Mouse (Mus musculus) forebrain, embryonic 10.5 days (tissue): ENCODE data around the gene Vasn. TPM values are rescaled to one million over a fixed set of nuclear protein-coding genes. Genes with fewer than 3 reads are reported as not detected.

Experiments
- DNase-seq: peaks from one replicate; pipeline ENCODE4 v3.0.0-alpha.2; 2017; ENCODE audit warnings: low spot score; ENCODE audit errors: extremely low spot score
- H3K27ac ChIP-seq: fragments of 300-500 bp; sonication (generic); 2 replicates; pipeline ENCODE4 v1.5.1; 2016; ENCODE audit warnings: mild to moderate bottlenecking
- H3K27me3 ChIP-seq: fragments of 300-500 bp; sonication (generic); 2 replicates; pipeline ENCODE4 v1.6.1; 2016; ENCODE audit warnings: mild to moderate bottlenecking; ENCODE audit not compliant: poor library complexity, severe bottlenecking
- H3K36me3 ChIP-seq: fragments of 300-500 bp; sonication (generic); replicated peaks from 2 replicates; pipeline ENCODE4 v1.6.1; 2016; ENCODE audit warnings: mild to moderate bottlenecking, moderate library complexity
- H3K4me1 ChIP-seq: fragments of 300-500 bp; sonication (generic); 2 replicates; pipeline ENCODE4 v1.6.1; 2016
- H3K4me3 ChIP-seq: fragments of 300-500 bp; sonication (generic); 2 replicates; pipeline ENCODE4 v1.5.1; 2016; ENCODE audit warnings: mild to moderate bottlenecking, moderate library complexity
- H3K9me3 ChIP-seq: fragments of 300-500 bp; sonication (generic); 2 replicates; pipeline ENCODE4 v1.6.1; 2016; ENCODE audit warnings: mild to moderate bottlenecking, moderate library complexity
- WGBS: fragments of 180-500 bp; shearing (Covaris S2); methylation state at CpG from one replicate; pipeline ENCODE4 v1.1.7; 2016; 5-methylcytosine and 5-hydroxymethylcytosine counted together
- polyA plus RNA-seq: library from polyadenylated mRNA; unstranded; fragments of >200 nt; fragmentation: Nextera tagmentation; extraction: Ambion mirVana; gene quantifications from 2 replicates; pipeline ENCODE4 v1.2.1, GENCODE M21; 2016

Vasn gene
- 9.2 and 9.3 TPM in 2 replicates for polyA plus RNA-seq

GRCm38 (mm10) chr16:4639831-4640237, at the start of gene Vasn, which contains the start of gene Dnaja3:
Gene Vasn (plus strand): TSS chr16:4639941.
Gene Dnaja3 (plus strand): TSS chr16:4639989.
- Histone ChIP-seq H3K4me1 (peaks cover 58% of the 10 kb centered on the region), H3K27me3 (no peaks in the 10 kb centered on the region), H3K4me3 (peak within 1 kb of the TSS; percentile 78), H3K9me3 (no peaks in the 10 kb centered on the region), H3K36me3 (peaks cover 14% of the 10 kb centered on the region), H3K27ac (peak within 1 kb of the TSS; percentile 87)
- peak; percentile 88 for DNase-seq
- 2% methylated on average over 22 of the region's 22 CpGs for WGBS

- Histone ChIP-seq H3K27ac (no peak overlapping the region), H3K4me3 (no peak overlapping the region), H3K4me1 (peaks cover 57% of the 10 kb centered on the region), H3K27me3 (no peaks in the 10 kb centered on the region), H3K9me3 (peaks cover 5% of the 10 kb centered on the region; the same call in 1 of the 2 replicates), H3K36me3 (peaks cover 17% of the 10 kb centered on the region)
- WGBS, result 96% methylated on average over 9 of the region's 9 CpGs
- no peak for DNase-seq
Measured at GRCm38 (mm10) chr16:4590236-4590635, 49.5 kb upstream of the Vasn start.

GRCm38 (mm10) chr16:4592909-4593875, 46.5 kb upstream of the Vasn start:
- Histone ChIP-seq H3K27ac (peak overlapping the region; percentile 97), H3K36me3 (peaks cover 17% of the 10 kb centered on the region), H3K4me1 (peaks cover 64% of the 10 kb centered on the region), H3K4me3 (peak overlapping the region; percentile 75), H3K9me3 (peaks cover 5% of the 10 kb centered on the region; the same call in 1 of the 2 replicates), H3K27me3 (no peaks in the 10 kb centered on the region)
- peak; percentile 56 for DNase-seq
- 18% methylated on average over 32 of the region's 32 CpGs for WGBS

GRCm38 (mm10) chr16:4593971-4594813, 45.5 kb upstream of the Vasn start, which contains the start of gene Glis2:
Gene Glis2 (plus strand): TSS chr16:4594713.
- H3K9me3 ChIP-seq, result peaks cover 5% of the 10 kb centered on the region; the same call in 1 of the 2 replicates
- H3K27me3 ChIP-seq, result no peaks in the 10 kb centered on the region
- peaks cover 74% of the 10 kb centered on the region for H3K4me1 ChIP-seq
- peak within 1 kb of the TSS; percentile 97 for H3K27ac ChIP-seq
- under 1% methylated on average over 39 of the region's 74 CpGs for WGBS
- H3K4me3 ChIP-seq, result peak within 1 kb of the TSS; percentile 75
- H3K36me3 ChIP-seq, result peaks cover 17% of the 10 kb centered on the region
- DNase-seq, result peak; percentile 89

GRCm38 (mm10) chr16:4594814-4595526, 44.8 kb upstream of the Vasn start:
- Histone ChIP-seq H3K36me3 (peaks cover 12% of the 10 kb centered on the region), H3K4me1 (peaks cover 82% of the 10 kb centered on the region), H3K27me3 (no peaks in the 10 kb centered on the region), H3K9me3 (peaks cover 5% of the 10 kb centered on the region; the same call in 1 of the 2 replicates), H3K27ac (peak overlapping the region; percentile 97), H3K4me3 (peak overlapping the region; percentile 75)
- DNase-seq, result no peak
- WGBS, result under 1% methylated on average over 48 of the region's 52 CpGs

GRCm38 (mm10) chr16:4595527-4595963, 44.2 kb upstream of the Vasn start:
- H3K4me3 ChIP-seq, result peak overlapping the region; percentile 75
- WGBS, result 3% methylated on average over 5 of the region's 5 CpGs
- no peak for DNase-seq
- no peaks in the 10 kb centered on the region for H3K27me3 ChIP-seq
- H3K9me3 ChIP-seq, result peaks cover 4% of the 10 kb centered on the region; the same call in 1 of the 2 replicates
- peaks cover 87% of the 10 kb centered on the region for H3K4me1 ChIP-seq
- peaks cover 7% of the 10 kb centered on the region for H3K36me3 ChIP-seq
- peak overlapping the region; percentile 97 for H3K27ac ChIP-seq

- peak; percentile 46 for DNase-seq
- H3K4me3 ChIP-seq, result peak overlapping the region; percentile 75
- 3% methylated on average over 3 of the region's 3 CpGs for WGBS
- H3K9me3 ChIP-seq, result 0 out of 2 replicates have a peak, but pooled peaks cover 2% of the 10 kb centered on the region
- H3K4me1 ChIP-seq, result peaks cover 94% of the 10 kb centered on the region
- H3K36me3 ChIP-seq, result peaks cover 2% of the 10 kb centered on the region; the same call in 1 of the 2 replicates
- peak overlapping the region; percentile 97 for H3K27ac ChIP-seq
- H3K27me3 ChIP-seq, result no peaks in the 10 kb centered on the region
Measured at GRCm38 (mm10) chr16:4596141-4596728, 43.5 kb upstream of the Vasn start.

GRCm38 (mm10) chr16:4596836-4597235, 42.9 kb upstream of the Vasn start:
- 36% methylated on average over 2 of the region's 2 CpGs for WGBS
- DNase-seq, result no peak
- Histone ChIP-seq H3K27ac (peak overlapping the region; percentile 97), H3K27me3 (no peaks in the 10 kb centered on the region), H3K9me3 (0 out of 2 replicates have a peak, but pooled peaks cover 2% of the 10 kb centered on the region), H3K36me3 (peaks cover 2% of the 10 kb centered on the region; the same call in 1 of the 2 replicates), H3K4me1 (peaks cover 97% of the 10 kb centered on the region), H3K4me3 (peak overlapping the region; percentile 75)

GRCm38 (mm10) chr16:4597296-4597695, 42.4 kb upstream of the Vasn start:
- 0 out of 2 replicates have a peak, but pooled peaks cover 2% of the 10 kb centered on the region for H3K9me3 ChIP-seq
- H3K4me1 ChIP-seq, result peaks cover 97% of the 10 kb centered on the region
- DNase-seq, result no peak
- H3K36me3 ChIP-seq, result peaks cover 2% of the 10 kb centered on the region; the same call in 1 of the 2 replicates
- H3K27me3 ChIP-seq, result no peaks in the 10 kb centered on the region
- H3K4me3 ChIP-seq, result peak overlapping the region; percentile 75
- peak overlapping the region; percentile 97 for H3K27ac ChIP-seq
- 58% methylated on average over 7 of the region's 7 CpGs for WGBS

- H3K4me3 ChIP-seq, result peak overlapping the region; percentile 75
- peak overlapping the region; percentile 97 for H3K27ac ChIP-seq
- DNase-seq, result no peak
- 0 out of 2 replicates have a peak, but pooled peaks cover 2% of the 10 kb centered on the region for H3K9me3 ChIP-seq
- H3K4me1 ChIP-seq, result peaks cover 97% of the 10 kb centered on the region
- no peaks in the 10 kb centered on the region for H3K27me3 ChIP-seq
- 73% methylated on average over 5 of the region's 5 CpGs for WGBS
- peaks cover 2% of the 10 kb centered on the region; the same call in 1 of the 2 replicates for H3K36me3 ChIP-seq
Measured at GRCm38 (mm10) chr16:4598041-4598440, 41.7 kb upstream of the Vasn start.

GRCm38 (mm10) chr16:4598891-4599543, 40.7 kb upstream of the Vasn start:
- H3K4me3 ChIP-seq, result peak overlapping the region; percentile 27; the same call in 1 of the 2 replicates
- 0 out of 2 replicates have a peak, but pooled peaks cover 2% of the 10 kb centered on the region for H3K9me3 ChIP-seq
- peaks cover 2% of the 10 kb centered on the region; the same call in 1 of the 2 replicates for H3K36me3 ChIP-seq
- DNase-seq, result no peak
- H3K27me3 ChIP-seq, result no peaks in the 10 kb centered on the region
- peaks cover 97% of the 10 kb centered on the region for H3K4me1 ChIP-seq
- WGBS, result 28% methylated on average over 6 of the region's 6 CpGs
- H3K27ac ChIP-seq, result peak overlapping the region; percentile 97
